Mouse (Mus musculus) myocyte (in vitro differentiated cells): Measurements from ENCODE around the gene Vwa8. TPM values are rescaled to one million over a fixed set of nuclear protein-coding genes. Genes with fewer than 3 reads are reported as not detected.

Source experiments
- H3K27me3 ChIP-seq: one replicate; pipeline ENCODE4 v1.6.1; 2011; ENCODE audit not compliant: control insufficient read depth, insufficient read depth, insufficient read length
- H3K36me3 ChIP-seq: one replicate; pipeline ENCODE4 v1.6.1; 2011; ENCODE audit not compliant: control insufficient read depth, insufficient read depth
- H3K4me2 ChIP-seq: one replicate; pipeline ENCODE4 v1.6.1; 2011; ENCODE audit warnings: low read depth, control low read depth
- H3K4me3 ChIP-seq: one replicate; pipeline ENCODE4 v1.5.1; 2011; ENCODE audit warnings: mild to moderate bottlenecking, control low read depth, moderate library complexity
- H3K79me2 ChIP-seq: one replicate; pipeline ENCODE4 v1.6.1; 2011; ENCODE audit not compliant: control insufficient read depth, insufficient read depth
- H3ac ChIP-seq: one replicate; pipeline ENCODE4 v1.6.1; 2011; ENCODE audit not compliant: control insufficient read depth, insufficient read length
- CEBPB ChIP-seq: IDR thresholded peaks from 2 replicates; pipeline ENCODE4 v1.6.1; 2011; ENCODE audit warnings: mild to moderate bottlenecking, moderate library complexity; ENCODE audit not compliant: poor library complexity, insufficient read depth, severe bottlenecking
- E2F4 ChIP-seq: IDR thresholded peaks from one replicate; pipeline ENCODE4 v1.6.1; 2011; ENCODE audit warnings: mild to moderate bottlenecking, control low read depth, moderate library complexity; ENCODE audit not compliant: insufficient read depth
- MAX ChIP-seq: IDR thresholded peaks from one replicate; pipeline ENCODE4 v1.6.1; 2011; ENCODE audit warnings: low read depth, mild to moderate bottlenecking, control low read depth
- MYOD1 ChIP-seq, 3 experiments: IDR thresholded peaks; one replicate each; pipeline ENCODE4 v1.6.1; 2011; ENCODE audit warnings: control low read depth in 2 of 3, low read depth in 2 of 3, mild to moderate bottlenecking in 2 of 3, moderate library complexity in 1 of 3; ENCODE audit not compliant: insufficient read length in 2 of 3, control insufficient read depth in 1 of 3
- MYOG ChIP-seq, 3 experiments: IDR thresholded peaks; one replicate each; pipeline ENCODE4 v1.6.1; 2011; ENCODE audit warnings: control low read depth in 2 of 3, low read depth in 2 of 3, mild to moderate bottlenecking in 2 of 3; ENCODE audit not compliant: insufficient read length in 2 of 3, control insufficient read depth in 1 of 3, insufficient read depth in 1 of 3
- POLR2A ChIP-seq: IDR thresholded peaks from one replicate; pipeline ENCODE4 v1.6.1; 2011; ENCODE audit warnings: low read depth, mild to moderate bottlenecking, control low read depth, moderate library complexity; ENCODE audit not compliant: insufficient read length
- POLR2AphosphoS2 ChIP-seq: IDR thresholded peaks from one replicate; pipeline ENCODE4 v1.6.1; 2011; ENCODE audit warnings: low read depth, control low read depth; ENCODE audit not compliant: insufficient read length
- REST ChIP-seq: IDR thresholded peaks from one replicate; pipeline ENCODE4 v1.6.1; 2011; ENCODE audit warnings: mild to moderate bottlenecking, control low read depth, moderate library complexity; ENCODE audit not compliant: insufficient read depth, insufficient read length
- SRF ChIP-seq: IDR thresholded peaks from one replicate; pipeline ENCODE4 v1.6.1; 2011; ENCODE audit warnings: low read depth; ENCODE audit not compliant: control insufficient read depth, insufficient read length
- TCF12 ChIP-seq: IDR thresholded peaks from one replicate; pipeline ENCODE4 v1.6.1; 2011; ENCODE audit warnings: mild to moderate bottlenecking, control low read depth; ENCODE audit not compliant: poor library complexity, insufficient read depth, severe bottlenecking
- TCF3 ChIP-seq: IDR thresholded peaks from one replicate; pipeline ENCODE4 v1.6.1; 2011; ENCODE audit warnings: low read depth, control low read depth; ENCODE audit not compliant: insufficient read length
- USF1 ChIP-seq: IDR thresholded peaks from one replicate; pipeline ENCODE4 v1.6.1; 2011; ENCODE audit warnings: low read depth, mild to moderate bottlenecking, control low read depth, moderate library complexity
- polyA plus RNA-seq: library from polyadenylated mRNA; unstranded; fragments of >200 nt; fragmentation: generic; extraction: Trizol; gene quantifications from one replicate; pipeline ENCODE4 v1.2.1, GENCODE M21; 2012; ENCODE audit warnings: missing spikeins

The Vwa8 gene
- polyA plus RNA-seq, 1 experiment, result 20.1 TPM

DNA sequence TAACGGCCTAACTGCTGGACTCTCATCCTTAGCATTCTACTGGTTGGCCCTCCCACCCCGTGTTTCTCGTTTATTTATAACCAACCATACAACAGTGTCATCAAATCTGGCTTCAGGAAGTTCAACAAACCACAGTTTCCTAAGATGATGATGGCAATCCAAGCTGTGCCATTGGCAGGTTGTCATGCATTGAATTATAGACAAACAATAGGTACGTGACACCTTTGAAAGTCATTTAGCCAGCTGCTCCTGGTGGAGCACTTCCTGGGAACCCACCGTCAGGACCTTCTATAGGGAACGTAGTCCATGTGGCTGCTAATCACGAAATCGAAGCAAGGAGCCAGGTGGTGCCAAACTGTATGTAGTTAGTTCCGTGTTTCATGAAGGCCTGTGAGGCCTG is 270.5 kb downstream of the Vwa8 start:
- Histone ChIP-seq H3ac (no peak overlapping the region), H3K27me3 (no peaks in the 10 kb centered on the region), H3K4me2 (no peak overlapping the region), H3K79me2 (no peaks in the 10 kb centered on the region), H3K4me3 (no peak overlapping the region), H3K36me3 (no peaks in the 10 kb centered on the region)
- no peak for TF ChIP-seq MAX

GRCm38 (mm10) chr14:79120681-79121080 is 271.8 kb downstream of the Vwa8 start:
- Histone ChIP-seq H3ac (no peak overlapping the region), H3K27me3 (no peaks in the 10 kb centered on the region), H3K36me3 (no peaks in the 10 kb centered on the region), H3K79me2 (no peaks in the 10 kb centered on the region), H3K4me3 (no peak overlapping the region), H3K4me2 (no peak overlapping the region)
- no peak for TF ChIP-seq TCF12
- TF ChIP-seq E2F4, result no peak
- no peak for TF ChIP-seq USF1
- no peak for TF ChIP-seq TCF3
- TF ChIP-seq MAX, result no peak
- no peak for TF ChIP-seq REST
- no peak for TF ChIP-seq MYOG (IDR thresholded peaks at IDR 0.05; ENCODE audit: control insufficient read depth in 1 of 3, insufficient read depth in 1 of 3, insufficient read length in 2 of 3, low read depth in 2 of 3)
- TF ChIP-seq POLR2AphosphoS2, result no peak
- no peak for TF ChIP-seq CEBPB
- no peak for TF ChIP-seq MYOD1 (IDR thresholded peaks at IDR 0.05; ENCODE audit: control insufficient read depth in 1 of 3, insufficient read length in 2 of 3, low read depth in 2 of 3)
- TF ChIP-seq POLR2A, result no peak
- no peak for TF ChIP-seq SRF

- Histone ChIP-seq H3K36me3 (no peaks in the 10 kb centered on the region), H3K4me2 (no peak overlapping the region), H3K79me2 (no peaks in the 10 kb centered on the region), H3ac (no peak overlapping the region), H3K27me3 (no peaks in the 10 kb centered on the region), H3K4me3 (no peak overlapping the region)
- no peak for TF ChIP-seq CEBPB
- no peak for TF ChIP-seq E2F4
- no peak for TF ChIP-seq MYOD1 (IDR thresholded peaks at IDR 0.05; ENCODE audit: control insufficient read depth in 1 of 3, insufficient read length in 2 of 3, low read depth in 2 of 3)
- TF ChIP-seq USF1, result no peak
- no peak for TF ChIP-seq MAX
Measured at GRCm38 (mm10) chr14:79123466-79123865, 274.6 kb downstream of the Vwa8 start.

DNA sequence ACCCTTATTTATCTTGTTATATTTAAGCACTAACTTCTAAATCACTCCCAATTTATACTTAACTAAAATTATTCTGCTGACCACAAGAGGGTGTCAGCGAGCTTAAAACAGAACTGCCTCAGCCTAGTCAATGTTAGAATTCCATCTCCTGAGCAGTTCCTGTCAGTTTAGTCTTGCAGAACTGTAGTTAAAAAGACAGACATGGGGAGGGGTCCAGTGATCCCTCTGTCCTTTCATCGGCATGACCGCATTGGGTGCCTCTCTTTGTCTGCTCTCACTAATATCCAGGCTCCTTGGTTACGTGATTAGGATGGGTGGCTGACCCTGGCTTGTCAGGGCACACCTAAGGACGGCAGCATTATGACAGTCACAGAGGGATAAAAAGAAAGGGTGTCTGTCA is 275.8 kb downstream of the Vwa8 start:
- Histone ChIP-seq H3K4me3 (no peak overlapping the region), H3K27me3 (no peaks in the 10 kb centered on the region), H3K4me2 (no peak overlapping the region), H3K36me3 (no peaks in the 10 kb centered on the region), H3K79me2 (no peaks in the 10 kb centered on the region), H3ac (no peak overlapping the region)
- TF ChIP-seq CEBPB (no peak), TCF3 (no peak), REST (no peak), TCF12 (no peak), POLR2A (no peak), POLR2AphosphoS2 (no peak), MYOD1 (IDR thresholded peaks at IDR 0.05; ENCODE audit: control insufficient read depth in 1 of 3, insufficient read length in 2 of 3, low read depth in 2 of 3) (no peak), MYOG (IDR thresholded peaks at IDR 0.05; ENCODE audit: control insufficient read depth in 1 of 3, insufficient read depth in 1 of 3, insufficient read length in 2 of 3, low read depth in 2 of 3) (no peak), E2F4 (no peak), SRF (no peak), USF1 (no peak), MAX (no peak)

GRCm38 (mm10) chr14:79126176-79126575 is 277.3 kb downstream of the Vwa8 start:
- no peak for TF ChIP-seq MYOD1 (IDR thresholded peaks at IDR 0.05; ENCODE audit: control insufficient read depth in 1 of 3, insufficient read length in 2 of 3, low read depth in 2 of 3)
- Histone ChIP-seq H3K4me3 (no peak overlapping the region), H3ac (no peak overlapping the region), H3K27me3 (no peaks in the 10 kb centered on the region), H3K4me2 (no peak overlapping the region), H3K79me2 (no peaks in the 10 kb centered on the region), H3K36me3 (no peaks in the 10 kb centered on the region)

GRCm38 (mm10) chr14:79134891-79135334 is 286.1 kb downstream of the Vwa8 start:
- H3K79me2 ChIP-seq, result no peaks in the 10 kb centered on the region
- TF ChIP-seq USF1 (no peak), REST (no peak)
- no peak overlapping the region for H3K4me3 ChIP-seq
- H3ac ChIP-seq, result no peak overlapping the region
- no peaks in the 10 kb centered on the region for H3K27me3 ChIP-seq
- no peak overlapping the region for H3K4me2 ChIP-seq
- H3K36me3 ChIP-seq, result no peaks in the 10 kb centered on the region
